Mouse (Mus musculus) MEL (cell line): ENCODE data around the gene Zgrf1.

Source experiments
- CTCF ChIP-seq, 3 experiments: IDR thresholded peaks in 2 of 3; conservative IDR thresholded peaks in 1 of 3; 2 replicates each; pipeline ENCODE4 v1.5.1; 2011 to 2012; ENCODE audit warnings: low read length in 3 of 3, low read depth in 2 of 3, mild to moderate bottlenecking in 2 of 3, improper control_type of control experiment in 1 of 3, inconsistent platforms in 1 of 3, mixed read lengths in 1 of 3, moderate library complexity in 1 of 3; ENCODE audit not compliant: control insufficient read depth in 1 of 3, insufficient read depth in 1 of 3, poor library complexity in 1 of 3, severe bottlenecking in 1 of 3
- EP300 ChIP-seq, 2 experiments: IDR thresholded peaks; 2 replicates each; pipeline ENCODE4 v1.6.1; 2011; ENCODE audit warnings: improper control_type of control experiment in 2 of 2, low read length in 2 of 2, low read depth in 1 of 2, mild to moderate bottlenecking in 1 of 2
- KAT2A ChIP-seq: conservative IDR thresholded peaks from 2 replicates; pipeline ENCODE4 v1.6.1; 2012; ENCODE audit warnings: low read depth, low read length, improper control_type of control experiment, inconsistent platforms
- MAX ChIP-seq: IDR thresholded peaks from 2 replicates; pipeline ENCODE4 v1.6.1; 2011; ENCODE audit warnings: low read length, improper control_type of control experiment
- MEF2A ChIP-seq: IDR thresholded peaks from 2 replicates; pipeline ENCODE4 v1.6.1; 2014; ENCODE audit warnings: low read depth, mild to moderate bottlenecking, inconsistent platforms, low read length, improper control_type of control experiment; ENCODE audit not compliant: poor library complexity, insufficient replicate concordance, severe bottlenecking; ENCODE audit errors: extremely low read depth
- POLR2A ChIP-seq, 2 experiments: IDR thresholded peaks; 2 replicates each; pipeline ENCODE4 v1.6.1; 2011 to 2012; ENCODE audit warnings: low read length in 2 of 2, mild to moderate bottlenecking in 2 of 2, control low read depth in 1 of 2, improper control_type of control experiment in 1 of 2, low read depth in 1 of 2, moderate library complexity in 1 of 2; ENCODE audit not compliant: control insufficient read depth in 1 of 2, insufficient read depth in 1 of 2, poor library complexity in 1 of 2
- POLR2AphosphoS2 ChIP-seq: IDR thresholded peaks from 2 replicates; pipeline ENCODE4 v1.6.1; 2011; ENCODE audit warnings: low read length, improper control_type of control experiment
- USF2 ChIP-seq, 2 experiments: IDR thresholded peaks; 2 replicates each; pipeline ENCODE4 v1.6.1; 2011 to 2012; ENCODE audit warnings: improper control_type of control experiment in 2 of 2, low read length in 2 of 2, borderline replicate concordance in 1 of 2, inconsistent platforms in 1 of 2, low read depth in 1 of 2, mild to moderate bottlenecking in 1 of 2; ENCODE audit not compliant: insufficient read depth in 1 of 2
- ZC3H11A ChIP-seq: IDR thresholded peaks from 2 replicates; pipeline ENCODE4 v1.6.1; 2012; ENCODE audit warnings: low read depth, mild to moderate bottlenecking, inconsistent platforms, low read length, improper control_type of control experiment

DNA sequence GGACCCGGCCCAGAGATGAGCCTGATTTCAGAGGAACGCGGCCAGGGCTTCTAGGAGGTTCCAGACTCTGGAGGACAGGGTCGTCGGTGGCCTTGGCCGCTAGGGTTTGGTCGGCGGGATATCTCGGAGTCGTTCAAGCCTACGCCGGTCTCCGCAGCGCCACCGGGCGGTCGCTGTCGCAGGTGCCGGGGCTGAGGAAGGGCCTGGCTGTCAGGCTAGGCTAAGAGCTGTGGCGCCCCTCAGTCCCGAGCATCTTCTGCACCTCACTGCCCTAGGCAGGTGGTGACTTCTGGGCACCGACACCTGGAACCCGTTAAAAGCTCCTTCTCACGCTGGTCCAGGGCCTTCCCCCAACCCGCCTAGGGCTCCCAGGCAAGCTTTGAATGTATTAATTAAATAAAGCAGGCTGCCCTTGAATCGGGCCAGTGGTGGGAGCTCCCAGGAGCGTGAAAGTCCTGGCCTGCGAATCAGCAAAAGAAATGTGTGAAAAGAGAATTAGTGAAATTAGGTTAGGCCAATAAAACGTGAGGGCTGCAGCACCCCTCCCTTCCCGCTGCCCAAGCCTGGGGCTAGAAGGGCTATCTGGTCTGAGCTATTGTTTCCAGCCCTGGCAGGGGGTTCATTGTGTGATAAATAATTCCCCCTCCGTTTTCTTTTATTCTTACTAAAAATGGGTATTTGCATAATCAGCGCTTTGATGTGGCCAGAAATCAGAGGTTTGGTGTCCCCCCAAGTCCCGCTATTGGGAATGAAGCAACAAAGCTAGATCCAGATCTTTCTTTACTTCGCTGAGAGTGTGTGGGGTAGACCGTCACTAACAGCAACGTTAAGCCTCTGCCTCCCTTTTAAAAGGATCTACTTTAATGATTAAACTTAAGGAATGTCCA lies 86.8 kb downstream of the Zgrf1 start:
- no peak for TF ChIP-seq CTCF (IDR thresholded peaks at IDR 0.05 in 2 of 3, conservative IDR thresholded peaks at IDR 0.05 in 1 of 3; ENCODE audit: control insufficient read depth in 1 of 3, insufficient read depth in 1 of 3, low read depth in 2 of 3, low read length in 3 of 3, poor library complexity in 1 of 3, severe bottlenecking in 1 of 3)
- TF ChIP-seq USF2 (IDR thresholded peaks at IDR 0.05; ENCODE audit: borderline replicate concordance in 1 of 2, insufficient read depth in 1 of 2, low read depth in 1 of 2, low read length in 2 of 2), result no peak
- no peak for TF ChIP-seq MAX
- no peak for TF ChIP-seq MEF2A
- TF ChIP-seq POLR2AphosphoS2, result no peak
- TF ChIP-seq POLR2A (IDR thresholded peaks at IDR 0.05; ENCODE audit: control insufficient read depth in 1 of 2, insufficient read depth in 1 of 2, low read depth in 1 of 2, low read length in 2 of 2, poor library complexity in 1 of 2), result no peak
- TF ChIP-seq ZC3H11A, result no peak
- TF ChIP-seq KAT2A, result no peak
- no peak for TF ChIP-seq EP300 (IDR thresholded peaks at IDR 0.05; ENCODE audit: low read depth in 1 of 2, low read length in 2 of 2)
